Mouse (Mus musculus): ENCODE results near the gene Ctbs.

GRCm38 (mm10) chr3:146494941-146495340 is 45.3 kb downstream of the Ctbs start:
- TF ChIP-seq POLR2A (IDR thresholded peaks at IDR 0.05; ENCODE audit: insufficient read depth, low read depth, low read length) (no peak), CTCF (IDR thresholded peaks at IDR 0.05; ENCODE audit: insufficient read depth, low read depth, low read length) (no peak)

All from olfactory bulb, adult 2 months (tissue).